Mouse (Mus musculus) liver, adult 2 months (tissue): ENCODE measurements at regions not wholly inside any gene's neighbourhood (a gene's known extent, or its start where the extent isn't known, plus 50 kb on each side); places are given as distances from the start of the nearest gene placed in this dataset.
"Not testable (repeated sequence)": the region's sequence is repeated elsewhere in the genome, so short reads cannot be mapped to it uniquely, and the experiment has no call there.

Source experiments
- DNase-seq: peaks from one replicate; pipeline ENCODE4 v3.0.0-alpha.2; 2011; ENCODE audit warnings: low read depth, low spot score; ENCODE audit errors: extremely low read depth
- H3K27ac ChIP-seq: fragments of 200-500 bp; replicated peaks from 2 replicates; pipeline ENCODE4 v1.5.1; 2012; ENCODE audit warnings: low read depth, mild to moderate bottlenecking, control low read depth, inconsistent platforms, low read length; ENCODE audit not compliant: insufficient read depth
- H3K27me3 ChIP-seq: fragments of 200-500 bp; 2 replicates; pipeline ENCODE4 v1.6.1; 2012; ENCODE audit warnings: mild to moderate bottlenecking, moderate library complexity, low read length, inconsistent platforms; ENCODE audit not compliant: control insufficient read depth, insufficient read depth
- H3K36me3 ChIP-seq: fragments of 200-500 bp; 2 replicates; pipeline ENCODE4 v1.6.1; 2012; ENCODE audit warnings: low read length, inconsistent platforms; ENCODE audit not compliant: control insufficient read depth, insufficient read depth
- H3K4me1 ChIP-seq: fragments of 200-500 bp; 2 replicates; pipeline ENCODE4 v1.6.1; 2011; ENCODE audit warnings: low read length; ENCODE audit not compliant: control insufficient read depth, insufficient read depth
- H3K4me3 ChIP-seq: fragments of 200-500 bp; 2 replicates; pipeline ENCODE4 v1.5.1; 2011; ENCODE audit warnings: low read depth, mild to moderate bottlenecking, control low read depth, low read length, moderate library complexity; ENCODE audit not compliant: insufficient read depth
- H3K79me2 ChIP-seq: fragments of 200-500 bp; 2 replicates; pipeline ENCODE4 v1.6.1; 2012; ENCODE audit warnings: inconsistent platforms, mild to moderate bottlenecking, low read length, moderate library complexity; ENCODE audit not compliant: control insufficient read depth, insufficient read depth
- H3K9ac ChIP-seq: fragments of 200-500 bp; 2 replicates; pipeline ENCODE4 v1.6.1; 2012; ENCODE audit warnings: low read depth, mild to moderate bottlenecking, control low read depth, inconsistent platforms, low read length
- CTCF ChIP-seq: fragments of 200-500 bp; IDR thresholded peaks from 2 replicates; pipeline ENCODE4 v1.5.1; 2011; ENCODE audit warnings: low read depth, low read length, control low read depth
- POLR2A ChIP-seq: fragments of 200-500 bp; IDR thresholded peaks from 2 replicates; pipeline ENCODE4 v1.6.1; 2011; ENCODE audit warnings: low read length, control low read depth; ENCODE audit not compliant: insufficient read depth; ENCODE audit errors: extremely low read depth
- whole genome bisulfite sequencing: fragments of 180-500 bp; shearing (Covaris S2); methylation state at CpG from one replicate; pipeline ENCODE4 v1.1.7; 2018; 5-methylcytosine and 5-hydroxymethylcytosine counted together

DNA sequence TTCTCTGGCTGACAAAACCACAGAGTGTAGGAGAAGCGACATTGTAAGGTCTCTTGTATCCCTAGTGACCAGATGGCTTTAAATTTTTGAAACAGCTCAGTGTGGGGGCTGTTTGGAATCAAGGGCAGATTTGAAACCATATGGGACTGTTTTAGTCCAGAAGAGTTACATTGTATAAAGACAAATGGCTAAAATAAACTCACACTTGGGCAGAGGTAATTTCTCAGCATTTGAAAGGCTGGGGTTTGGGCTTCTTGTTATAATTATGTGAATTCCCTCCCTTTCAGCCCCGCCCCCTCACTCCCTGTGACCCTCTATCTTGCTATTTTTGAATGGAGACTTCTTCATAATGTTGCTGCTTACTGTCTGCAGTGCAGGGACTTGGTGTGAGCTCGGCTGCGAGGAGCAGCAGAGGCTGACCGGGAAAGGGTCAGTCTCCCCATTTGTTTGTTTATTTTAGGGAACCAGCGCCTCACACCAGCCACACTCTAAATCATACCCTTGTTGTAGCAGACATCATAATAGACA lies 344.0 kb upstream of the Nova1 start:
- TF ChIP-seq POLR2A (no peak), CTCF (no peak)
- H3K4me3 ChIP-seq, result no peak overlapping the region
- H3K79me2 ChIP-seq, result no peaks in the 10 kb centered on the region
- no peak overlapping the region for H3K27ac ChIP-seq
- H3K9ac ChIP-seq, result no peak overlapping the region
- DNase-seq, result no peak
- H3K4me1 ChIP-seq, result no peaks in the 10 kb centered on the region
- WGBS, result 16% methylated on average over 6 of the region's 6 CpGs
- no peaks in the 10 kb centered on the region for H3K36me3 ChIP-seq
- no peaks in the 10 kb centered on the region for H3K27me3 ChIP-seq

DNA sequence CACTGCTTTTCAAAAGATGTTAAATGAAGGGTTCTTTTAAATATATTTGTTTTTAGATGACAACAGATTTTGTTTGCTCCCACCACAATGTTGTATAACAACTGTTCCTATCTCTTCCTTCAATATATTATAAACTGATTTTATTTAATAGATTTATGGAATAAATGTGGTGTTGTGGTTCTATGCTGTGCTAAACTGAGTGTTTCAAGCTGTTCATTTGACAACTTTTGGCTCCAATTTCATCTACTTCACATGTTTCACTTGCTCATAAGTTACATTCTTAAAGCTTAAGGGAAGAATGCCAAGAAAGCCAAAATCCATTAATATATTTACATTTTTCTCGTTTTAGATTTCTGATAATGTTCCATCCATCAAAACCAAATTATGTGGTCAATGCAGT lies 341.9 kb upstream of the Nova1 start:
- WGBS, result 49% methylated on average over 1 of the region's 1 CpGs
- Histone ChIP-seq H3K36me3 (no peaks in the 10 kb centered on the region), H3K79me2 (no peaks in the 10 kb centered on the region), H3K4me1 (no peaks in the 10 kb centered on the region), H3K9ac (no peak overlapping the region), H3K27ac (no peak overlapping the region), H3K27me3 (no peaks in the 10 kb centered on the region), H3K4me3 (no peak overlapping the region)
- DNase-seq, result no peak
- TF ChIP-seq CTCF, result no peak
- TF ChIP-seq POLR2A, result no peak

DNA sequence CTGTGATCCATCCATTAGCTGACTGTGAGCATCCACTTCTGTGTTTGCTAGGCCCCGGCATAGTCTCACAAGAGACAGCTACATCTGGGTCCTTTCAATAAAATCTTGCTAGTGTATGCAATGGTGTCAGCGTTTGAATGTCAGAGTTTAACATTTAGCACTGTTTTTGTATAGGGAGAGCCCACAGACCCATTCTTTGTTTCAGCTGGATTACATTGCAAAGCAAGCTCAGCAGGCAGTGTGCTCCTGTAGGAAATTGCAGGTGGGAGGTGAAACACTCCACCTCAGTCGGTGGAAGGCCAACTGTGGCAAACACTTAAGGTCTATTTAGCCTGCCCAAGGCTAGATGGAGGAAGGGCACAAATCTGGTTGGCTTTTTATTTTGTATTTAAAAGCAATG lies 337.2 kb upstream of the Nova1 start:
- DNase-seq, H3K27me3 ChIP-seq, H3K9ac ChIP-seq, H3K4me1 ChIP-seq, H3K27ac ChIP-seq, H3K4me3 ChIP-seq, H3K79me2 ChIP-seq, H3K36me3 ChIP-seq: not testable (repeated sequence)
- WGBS, result 42% methylated on average over 3 of the region's 3 CpGs

DNA sequence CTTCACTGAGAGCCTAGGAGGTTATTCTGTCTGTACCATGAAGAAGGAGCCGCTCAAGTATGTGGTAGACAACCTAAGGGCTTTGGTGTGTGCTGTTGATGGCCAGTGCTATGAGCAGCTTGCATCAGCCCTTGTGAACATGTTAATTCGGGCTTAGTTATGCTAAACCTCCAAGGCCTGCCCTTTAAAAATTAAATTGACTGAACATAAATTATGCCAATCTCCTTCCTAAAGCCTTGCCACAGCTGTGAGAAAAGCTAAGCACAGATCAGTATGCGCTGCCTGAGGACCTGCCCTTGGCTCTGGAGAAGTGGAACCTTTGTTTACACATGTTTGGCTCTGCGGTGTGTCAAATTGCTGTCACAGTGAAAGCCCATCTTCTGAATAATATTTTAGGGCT lies 321.9 kb upstream of the Nova1 start:
- WGBS, result 59% methylated on average over 4 of the region's 4 CpGs
- no peak overlapping the region for H3K27ac ChIP-seq
- no peak overlapping the region for H3K9ac ChIP-seq
- no peaks in the 10 kb centered on the region for H3K36me3 ChIP-seq
- H3K27me3 ChIP-seq, result no peaks in the 10 kb centered on the region
- H3K79me2 ChIP-seq, result no peaks in the 10 kb centered on the region
- DNase-seq, result no peak
- no peaks in the 10 kb centered on the region for H3K4me1 ChIP-seq
- TF ChIP-seq CTCF (no peak), POLR2A (no peak)
- no peak overlapping the region for H3K4me3 ChIP-seq

DNA sequence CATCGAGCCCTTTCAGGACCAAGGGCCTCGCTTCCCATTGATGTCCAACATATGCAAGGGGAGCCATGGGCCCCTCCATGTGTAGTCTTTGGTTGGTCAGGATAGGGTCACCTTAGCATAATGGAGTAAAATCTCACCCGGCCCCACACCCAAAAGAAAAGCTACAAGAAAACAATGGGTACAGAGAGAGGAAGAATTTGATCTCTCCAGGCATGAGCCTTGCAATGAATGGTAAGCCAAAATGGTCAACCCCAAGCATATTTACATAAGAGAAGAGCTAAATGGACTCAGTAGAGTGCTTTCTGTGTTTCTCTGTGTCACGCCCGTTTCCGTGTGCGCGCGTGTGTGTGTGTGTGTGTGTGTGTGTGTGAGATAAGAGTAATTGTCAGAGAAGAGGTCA lies 311.1 kb upstream of the Nova1 start:
- Histone ChIP-seq H3K4me3 (no peak overlapping the region), H3K27ac (no peak overlapping the region), H3K9ac (no peak overlapping the region), H3K27me3 (no peaks in the 10 kb centered on the region), H3K79me2 (no peaks in the 10 kb centered on the region), H3K36me3 (no peaks in the 10 kb centered on the region), H3K4me1 (no peaks in the 10 kb centered on the region)
- no peak for TF ChIP-seq CTCF
- no peak for TF ChIP-seq POLR2A
- no peak for DNase-seq
- WGBS, result 86% methylated on average over 9 of the region's 9 CpGs

DNA sequence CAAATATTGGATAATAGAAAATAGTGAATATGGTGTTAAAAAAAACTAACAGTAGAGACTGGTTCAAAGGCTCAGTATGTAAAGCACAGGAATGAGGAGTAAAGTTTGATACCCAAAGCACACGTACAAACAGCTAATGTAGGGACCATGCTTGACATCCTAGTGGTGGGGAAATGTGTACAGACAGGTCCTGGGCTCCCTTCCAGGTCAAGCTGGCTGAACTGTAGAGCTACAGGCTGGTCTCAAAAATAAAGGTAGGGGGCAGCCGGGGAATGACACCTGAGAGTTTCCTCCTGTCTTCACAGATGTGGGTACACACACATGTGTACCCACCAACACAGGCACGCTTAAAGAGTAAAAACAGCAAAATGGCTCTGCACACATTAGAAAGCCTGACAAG lies 309.9 kb upstream of the Nova1 start:
- DNase-seq, result no peak
- TF ChIP-seq CTCF (no peak), POLR2A (no peak)
- Histone ChIP-seq H3K79me2 (no peaks in the 10 kb centered on the region), H3K4me3 (no peak overlapping the region), H3K9ac (no peak overlapping the region), H3K27me3 (no peaks in the 10 kb centered on the region), H3K4me1 (no peaks in the 10 kb centered on the region), H3K36me3 (no peaks in the 10 kb centered on the region), H3K27ac (no peak overlapping the region)
- 71% methylated on average over 3 of the region's 3 CpGs for WGBS
